22 mouse cellular contexts compared by ENCODE assay signal in the genomic region with DNA sequence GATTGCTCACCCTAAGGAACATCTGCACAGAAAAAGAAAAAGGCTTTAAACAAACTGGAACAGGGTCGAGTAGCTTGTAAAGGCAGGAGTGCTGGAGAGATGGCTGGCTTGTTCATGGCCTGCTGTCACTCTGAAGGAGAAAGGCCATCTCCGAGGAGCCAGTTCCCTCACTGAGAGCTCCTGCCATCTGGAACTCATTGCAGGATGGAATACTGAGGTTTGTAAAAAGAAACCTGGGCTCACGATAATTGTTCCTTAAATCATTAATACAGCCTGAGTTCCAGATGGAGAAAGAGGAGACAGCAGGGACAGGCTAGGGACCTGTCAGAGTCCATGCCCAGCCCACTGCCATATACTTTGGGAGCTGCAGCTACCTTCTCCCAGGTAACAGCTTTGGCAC.
DNase-seq lines count a peak whose midpoint lies in the region; ATAC-seq lines count a peak whose summit lies in the region.
"Had no signal": no experiment of that assay in that cellular context is flagged by ENCODE, and none has a peak within 500 bp of the region (broad histone marks: within the 10 kb centered on the region; RNA-seq: fewer than 3 reads in every experiment).

No protein-coding gene starts in this region.

- no peak overlapping the region for H3K27ac ChIP-seq in embryonic facial prominence, embryonic 11.5 days (replicated peaks; ENCODE audit: low read depth, low read length)
- H3K27ac ChIP-seq: embryonic facial prominence, embryonic 13.5 days; forebrain, embryonic 10.5 days; heart, adult 2 months; heart, embryonic 15.5 days; hindbrain, embryonic 13.5 days; hindbrain, postnatal 0 days had no signal

- 0 out of 2 replicates have a peak, but pooled peaks have one; percentile 26 for ATAC-seq in embryonic facial prominence, embryonic 11.5 days (replicated peaks; ENCODE audit: insufficient number of reproducible peaks, low FRiP score, low TSS enrichment, low read depth)
- no peak for ATAC-seq in cerebellum, adult (ENCODE audit: insufficient number of reproducible peaks, low FRiP score, low TSS enrichment)
- ATAC-seq: forebrain, embryonic 14.5 days; hindbrain, postnatal 0 days had no signal

- no peaks in the 10 kb centered on the region for H3K4me1 ChIP-seq in embryonic facial prominence, embryonic 11.5 days (ENCODE audit: control insufficient read depth, insufficient read depth, low read length)
- H3K4me1 ChIP-seq: forebrain, embryonic 10.5 days; heart, embryonic 15.5 days; hindbrain, embryonic 13.5 days had no signal

- peak; percentile 59 for DNase-seq in embryo, embryonic 11 days
- peak; percentile 79 for DNase-seq in embryonic facial prominence, embryonic 11.5 days (ENCODE audit: low spot score)
- DNase-seq in forelimb bud, embryonic 11.5 days (ENCODE audit: low read depth, low spot score) = peak; percentile 55
- DNase-seq in mesoderm, embryonic 11.5 days (ENCODE audit: low read depth, low spot score) = peak; percentile 42
- DNase-seq in frontal cortex, adult 2 months (ENCODE audit: extremely low spot score in 1 of 2, low spot score in 1 of 2) = no peak
- DNase-seq in kidney, postnatal 10 days = no peak
- DNase-seq: adrenal gland, adult 2 months; adrenal gland, postnatal 25 days; cerebellum, adult 2 months; cerebellum, postnatal 10 days; gastrocnemius, postnatal 10 days; heart, adult 2 months; heart, postnatal 14 days had no signal

- H3K4me2 ChIP-seq in embryonic facial prominence, embryonic 11.5 days (ENCODE audit: low read depth, low read length) = no peak overlapping the region
- H3K4me2 ChIP-seq: embryonic facial prominence, embryonic 13.5 days; heart, embryonic 11.5 days; heart, embryonic 15.5 days; hindbrain, embryonic 13.5 days had no signal

- no peaks in the 10 kb centered on the region for H3K36me3 ChIP-seq in embryonic facial prominence, embryonic 11.5 days (replicated peaks; ENCODE audit: control insufficient read depth, insufficient read depth, low read depth, low read length)
- H3K36me3 ChIP-seq: embryonic facial prominence, embryonic 13.5 days; forebrain, embryonic 10.5 days; heart, embryonic 15.5 days; hindbrain, embryonic 13.5 days had no signal

- H3K9me3 ChIP-seq in embryonic facial prominence, embryonic 11.5 days (replicated peaks; ENCODE audit: control insufficient read depth, low read length) = peaks cover 7% of the 10 kb centered on the region
- H3K9me3 ChIP-seq: embryonic facial prominence, embryonic 13.5 days; heart, embryonic 15.5 days had no signal

- 20% methylated on average over 3 of the region's 3 CpGs for WGBS in embryonic facial prominence, embryonic 11.5 days

- H3K9ac ChIP-seq in embryonic facial prominence, embryonic 11.5 days (replicated peaks; ENCODE audit: low read length) = no peak overlapping the region
- H3K9ac ChIP-seq: embryonic facial prominence, embryonic 13.5 days; heart, embryonic 15.5 days; hindbrain, embryonic 13.5 days had no signal

- H3K27me3 ChIP-seq in embryonic facial prominence, embryonic 11.5 days (ENCODE audit: control insufficient read depth, insufficient read depth, low read length) = no peaks in the 10 kb centered on the region
- H3K27me3 ChIP-seq: heart, embryonic 15.5 days had no signal

- H3K4me3 ChIP-seq in embryonic facial prominence, embryonic 11.5 days (ENCODE audit: low read depth, low read length) = no peak overlapping the region
- H3K4me3 ChIP-seq: embryonic facial prominence, embryonic 13.5 days; erythroblast, embryonic 14.5 days; forebrain, embryonic 10.5 days; heart, adult 2 months; heart, embryonic 15.5 days; hindbrain, embryonic 13.5 days had no signal

Comparison
In these comparisons a context has a peak if more than half of its experiments do, and no peak if none do; other contexts are left out.
1. DNase-seq: peak in embryo, embryonic 11 days (single experiment), embryonic facial prominence, embryonic 11.5 days (single experiment), forelimb bud, embryonic 11.5 days (single experiment) and mesoderm, embryonic 11.5 days (single experiment); none in frontal cortex, adult 2 months (0 of 2) and kidney, postnatal 10 days (single experiment).